In the genomic region with DNA sequence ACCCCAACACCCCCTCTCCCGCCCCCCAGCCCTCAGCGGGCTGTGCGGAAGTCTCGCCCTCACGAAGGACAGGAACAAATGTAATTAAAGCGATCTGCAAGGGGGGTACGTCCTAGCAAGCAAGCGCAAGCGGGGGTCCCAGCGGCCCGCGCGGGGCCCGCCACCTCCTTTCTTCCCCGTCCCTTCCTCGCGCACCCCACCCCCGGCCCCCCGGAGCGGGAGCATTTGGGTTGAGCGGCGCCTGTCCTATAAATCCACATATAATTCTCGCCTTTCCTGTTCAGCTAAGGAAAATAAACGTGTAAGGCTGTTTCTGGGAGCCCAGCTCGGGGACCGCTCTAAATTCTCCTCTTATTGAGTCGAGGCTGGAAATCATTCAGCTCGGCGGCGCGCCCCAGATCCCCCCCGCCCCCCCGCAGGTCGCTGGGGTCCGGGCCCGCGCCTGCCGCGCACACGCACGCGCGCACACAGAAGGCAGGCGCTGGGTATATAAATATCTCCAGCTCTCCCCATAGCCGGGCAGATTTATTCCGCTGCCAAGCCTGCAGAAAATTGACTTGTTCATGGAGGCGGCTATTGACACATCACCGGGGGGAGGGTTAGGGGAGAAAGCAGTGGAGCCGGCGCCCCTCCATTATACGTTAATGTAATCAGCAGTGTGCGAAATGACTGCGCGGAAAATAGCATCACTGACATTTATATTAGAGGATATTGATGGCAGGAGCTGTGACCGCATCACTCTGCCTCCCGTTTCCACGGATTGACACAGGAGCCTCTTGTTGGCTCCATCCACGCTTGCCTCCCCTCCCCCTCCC, we compare ENCODE assay signal across 8 mouse cellular contexts.
DNase-seq lines count a peak whose midpoint lies in the region; ATAC-seq and TF ChIP-seq lines count a peak whose summit lies in the region.

No protein-coding gene starts in this region.

- H3K27me3 ChIP-seq in heart, adult 2 months (ENCODE audit: control insufficient read depth, insufficient read depth, low read length): no peaks in the 10 kb centered on the region; the same call in 1 of the 2 replicates
- peaks cover 63% of the 10 kb centered on the region for H3K27me3 ChIP-seq in lung, embryonic 16.5 days (ENCODE audit: control insufficient read depth, insufficient read depth, low read depth, low read length)

- H3K4me2 ChIP-seq in lung, embryonic 16.5 days (ENCODE audit: low read depth, low read length): peak overlapping the region; percentile 99

- no peaks in the 10 kb centered on the region for H3K79me2 ChIP-seq in heart, adult 2 months (replicated peaks; ENCODE audit: control insufficient read depth, insufficient read depth, low read length)

- no peaks in the 10 kb centered on the region for H3K9me3 ChIP-seq in lung, embryonic 16.5 days (ENCODE audit: control insufficient read depth, low read length)

- no peak for TF ChIP-seq EP300 in heart, adult 2 months (IDR thresholded peaks at IDR 0.05; ENCODE audit: insufficient read depth, low read depth, low read length)

- H3K9ac ChIP-seq in heart, adult 2 months (ENCODE audit: low read depth, low read length): peak overlapping the region; percentile 66
- H3K9ac ChIP-seq in lung, embryonic 16.5 days (ENCODE audit: low read length): peak overlapping the region; percentile 67

- DNase-seq in thymus, postnatal 4 days: peak; percentile 39
- DNase-seq in thymus, adult 18-20 months: no peak
- DNase-seq in embryo, embryonic 10 days (ENCODE audit: low spot score): peak; percentile 42
- peak; percentile 37 to 55 for DNase-seq in heart, adult 2 months
- DNase-seq in layer of hippocampus, adult 8-10 months (ENCODE audit: low spot score in 2 of 2): peak; percentile 78 to 81
- DNase-seq in right cerebral cortex, postnatal 4 days: peak; percentile 78
- no peak for DNase-seq in spleen, postnatal 4 days (ENCODE audit: low spot score in 2 of 2)

- intact Hi-C loops in heart, adult 2 months (cut with DNase I): loop anchor here (2.0 to 5.0 kb wide), 4 partner anchors 59 to 245 kb away; no protein-coding TSS in a partner anchor

- TF ChIP-seq CTCF in heart, adult 2 months (IDR thresholded peaks at IDR 0.05): no peak

- no peaks in the 10 kb centered on the region for H3K36me3 ChIP-seq in heart, adult 2 months (ENCODE audit: control insufficient read depth, insufficient read depth, low read length)
- H3K36me3 ChIP-seq in lung, embryonic 16.5 days (ENCODE audit: control insufficient read depth, insufficient read depth, low read length): no peaks in the 10 kb centered on the region

- H3K4me3 ChIP-seq in heart, adult 2 months: peak overlapping the region; percentile 66
- H3K4me3 ChIP-seq in lung, embryonic 16.5 days (ENCODE audit: low read length): peak overlapping the region; percentile 64

- H3K27ac ChIP-seq in heart, adult 2 months: peak overlapping the region; percentile 75
- no peak overlapping the region for H3K27ac ChIP-seq in lung, embryonic 16.5 days (ENCODE audit: low read length)

- peaks cover 5% of the 10 kb centered on the region for H3K4me1 ChIP-seq in heart, adult 2 months (ENCODE audit: control insufficient read depth, insufficient read depth, low read length)
- H3K4me1 ChIP-seq in lung, embryonic 16.5 days (replicated peaks; ENCODE audit: control insufficient read depth, insufficient read depth, low read length): peaks cover 15% of the 10 kb centered on the region

- WGBS in heart, adult 2 months: 1% methylated on average over 57 of the region's 58 CpGs
- under 1% methylated on average over 53 of the region's 58 CpGs for WGBS in lung, embryonic 16.5 days

- no peak for TF ChIP-seq POLR2A in heart, adult 2 months (IDR thresholded peaks at IDR 0.05; ENCODE audit: insufficient read depth, low read depth, low read length)

- peak; percentile 61 for ATAC-seq in lung, embryonic 16.5 days (ENCODE audit: low read depth)

Comparison
In these comparisons a context has a peak if more than half of its experiments do, and no peak if none do; other contexts are left out.
1. DNase-seq: peak in thymus, postnatal 4 days (single experiment), embryo, embryonic 10 days (single experiment), heart, adult 2 months (2 of 2), layer of hippocampus, adult 8-10 months (2 of 2) and right cerebral cortex, postnatal 4 days (single experiment); none in thymus, adult 18-20 months (0 of 2) and spleen, postnatal 4 days (0 of 2).